Mouse (Mus musculus) kidney, adult 2 months (tissue): ENCODE measurements around the gene Dus3l. TPM values are rescaled to one million over a fixed set of nuclear protein-coding genes. Genes with fewer than 3 reads are reported as not detected.

Source experiments
- DNase-seq: peaks from one replicate; pipeline ENCODE4 v3.0.0; 2021
- H3K27ac ChIP-seq: fragments of 200-500 bp; 2 replicates; pipeline ENCODE4 v1.5.1; 2012; ENCODE audit warnings: low read depth, low read length, control low read depth, inconsistent platforms; ENCODE audit not compliant: insufficient read depth
- H3K27me3 ChIP-seq: fragments of 200-500 bp; replicated peaks from 2 replicates; pipeline ENCODE4 v1.6.1; 2012; ENCODE audit warnings: mild to moderate bottlenecking, moderate library complexity, low read length, inconsistent platforms; ENCODE audit not compliant: control insufficient read depth, insufficient read depth
- H3K36me3 ChIP-seq: fragments of 200-500 bp; 2 replicates; pipeline ENCODE4 v1.6.1; 2012; ENCODE audit warnings: mild to moderate bottlenecking, moderate library complexity, low read length, inconsistent platforms; ENCODE audit not compliant: control insufficient read depth, insufficient read depth
- H3K4me1 ChIP-seq: fragments of 200-500 bp; 2 replicates; pipeline ENCODE4 v1.6.1; 2011; ENCODE audit warnings: low read length; ENCODE audit not compliant: control insufficient read depth, insufficient read depth
- H3K4me3 ChIP-seq: fragments of 200-500 bp; 2 replicates; pipeline ENCODE4 v1.5.1; 2011; ENCODE audit warnings: mild to moderate bottlenecking, low read depth, low read length, control low read depth; ENCODE audit not compliant: insufficient read depth
- CTCF ChIP-seq: fragments of 200-500 bp; conservative IDR thresholded peaks from 2 replicates; pipeline ENCODE4 v1.5.1; 2011; ENCODE audit warnings: low read depth, mild to moderate bottlenecking, control low read depth, low read length, moderate library complexity, mixed read lengths; ENCODE audit not compliant: insufficient read depth, insufficient read length
- POLR2A ChIP-seq: fragments of 200-500 bp; IDR thresholded peaks from one replicate; pipeline ENCODE4 v1.6.1; 2011; ENCODE audit warnings: low read depth, low read length, control low read depth
- WGBS: fragments of 180-500 bp; shearing (Covaris S2); methylation state at CpG from one replicate; pipeline ENCODE4 v1.1.7; 2018; 5-methylcytosine and 5-hydroxymethylcytosine counted together
- polyA plus RNA-seq: library from polyadenylated mRNA; depleted of rRNA; stranded (reverse); fragments of >200 nt; gene quantifications from 2 replicates; pipeline ENCODE4 v1.2.3, GENCODE M21; 2012

Gene Dus3l
- polyA plus RNA-seq, 1 experiment: 43.6 TPM

DNA sequence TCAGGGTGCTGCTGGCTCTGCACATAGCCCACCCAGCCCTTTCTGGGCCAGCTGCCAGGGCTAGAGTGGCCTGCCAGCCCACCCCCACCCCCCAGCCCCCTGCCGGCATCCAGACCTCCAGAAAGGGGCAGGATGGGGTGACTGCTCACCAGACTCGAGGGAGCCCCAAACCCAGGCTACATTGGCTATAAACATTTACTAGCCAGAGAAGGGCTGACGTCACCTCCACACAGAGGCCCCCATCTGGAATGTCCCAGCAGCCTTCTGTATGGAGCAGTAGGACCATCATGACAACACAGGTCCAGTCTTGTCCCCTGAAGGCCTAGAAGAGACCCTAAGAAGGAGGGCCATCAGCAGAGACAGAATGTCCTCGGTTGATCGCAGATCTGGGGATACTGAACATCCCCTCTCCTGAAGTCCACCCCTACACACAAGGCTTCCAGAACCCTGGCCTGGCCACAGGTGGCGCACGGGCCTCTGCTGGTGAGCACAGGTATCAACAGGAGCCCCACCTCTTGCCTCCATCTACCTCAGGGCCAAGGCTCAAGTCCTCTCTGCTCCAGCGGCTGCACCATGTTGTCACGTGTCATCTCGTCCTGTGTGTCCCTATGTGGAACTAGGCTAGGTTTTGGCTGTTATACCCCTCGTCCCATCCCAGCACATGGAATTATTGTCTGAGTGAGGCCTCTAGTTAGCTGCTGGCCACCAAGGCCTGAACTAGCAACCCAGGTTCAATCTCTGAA, 41.0 kb upstream of the Dus3l start:
- TF ChIP-seq POLR2A: no peak
- peak; percentile 27; the same call in 1 of the 2 replicates for TF ChIP-seq CTCF
- no peak overlapping the region for H3K27ac ChIP-seq

DNA sequence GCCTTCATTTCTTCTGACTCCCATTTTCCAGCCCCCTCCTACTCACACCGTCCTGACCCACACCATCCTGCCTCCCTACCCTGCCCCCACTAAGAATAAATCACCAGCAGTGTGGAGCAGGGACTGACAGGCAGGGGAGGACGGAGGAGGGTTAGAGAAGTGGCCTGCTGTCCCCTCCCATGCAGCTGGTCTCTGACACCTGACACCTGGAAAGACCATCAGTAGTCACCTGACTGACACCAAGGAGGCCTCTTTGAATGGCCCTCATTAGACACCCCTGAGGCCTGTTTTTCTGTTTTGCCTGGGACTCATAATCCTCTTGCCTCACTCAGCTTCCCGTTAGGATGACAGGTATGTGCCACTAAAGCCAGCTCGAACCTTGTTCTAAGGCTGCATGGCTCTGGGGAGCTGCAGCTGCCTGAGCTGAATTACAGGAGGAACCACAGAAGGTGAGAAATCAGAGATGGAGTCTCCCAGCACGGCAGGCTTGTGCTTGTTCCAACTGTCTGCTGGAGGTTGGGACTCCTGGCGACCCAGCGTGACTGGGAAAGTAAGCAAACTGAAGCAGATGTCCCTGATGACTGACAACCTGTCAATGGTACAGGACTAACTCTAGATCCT, 37.4 kb upstream of the Dus3l start:
- no peaks in the 10 kb centered on the region for H3K27me3 ChIP-seq
- H3K36me3 ChIP-seq: no peaks in the 10 kb centered on the region
- H3K27ac ChIP-seq: no peak overlapping the region
- WGBS: 33% methylated on average over 7 of the region's 7 CpGs
- no peak overlapping the region for H3K4me3 ChIP-seq
- no peak for DNase-seq
- no peaks in the 10 kb centered on the region for H3K4me1 ChIP-seq
- TF ChIP-seq CTCF (no peak), POLR2A (no peak)

More for the DNA sequence above, 41.0 kb upstream of the Dus3l start:
- Histone ChIP-seq H3K4me1 (no peaks in the 10 kb centered on the region), H3K4me3 (no peak overlapping the region), H3K27me3 (no peaks in the 10 kb centered on the region), H3K36me3 (no peaks in the 10 kb centered on the region)
- peak; percentile 12 for DNase-seq
- 74% methylated on average over 11 of the region's 11 CpGs for WGBS

DNA sequence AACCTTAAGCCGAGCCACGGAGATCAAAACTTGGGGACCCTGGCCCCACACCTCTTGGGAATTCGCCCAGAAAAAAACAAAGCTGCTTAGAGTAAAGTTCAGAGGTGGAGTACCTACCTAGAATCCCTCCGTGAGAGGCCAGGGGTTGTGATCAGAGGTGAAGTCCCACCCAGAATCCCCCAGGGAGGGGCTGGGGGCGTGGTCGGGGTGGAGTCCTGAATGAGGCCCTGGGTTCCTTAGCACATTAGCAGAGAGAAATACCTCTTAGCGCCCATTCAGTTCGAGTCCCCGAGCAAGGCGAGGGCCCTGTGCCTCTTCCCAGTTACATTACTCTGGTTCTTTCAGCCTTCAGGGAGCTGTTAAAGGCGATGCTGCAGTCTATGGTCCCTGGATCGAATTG, 36.9 kb upstream of the Dus3l start:
- Histone ChIP-seq H3K27ac (no peak overlapping the region), H3K4me3 (no peak overlapping the region), H3K27me3 (no peaks in the 10 kb centered on the region), H3K36me3 (no peaks in the 10 kb centered on the region), H3K4me1 (no peaks in the 10 kb centered on the region)
- TF ChIP-seq POLR2A (no peak), CTCF (no peak)
- WGBS: 24% methylated on average over 12 of the region's 12 CpGs
- DNase-seq: no peak

DNA sequence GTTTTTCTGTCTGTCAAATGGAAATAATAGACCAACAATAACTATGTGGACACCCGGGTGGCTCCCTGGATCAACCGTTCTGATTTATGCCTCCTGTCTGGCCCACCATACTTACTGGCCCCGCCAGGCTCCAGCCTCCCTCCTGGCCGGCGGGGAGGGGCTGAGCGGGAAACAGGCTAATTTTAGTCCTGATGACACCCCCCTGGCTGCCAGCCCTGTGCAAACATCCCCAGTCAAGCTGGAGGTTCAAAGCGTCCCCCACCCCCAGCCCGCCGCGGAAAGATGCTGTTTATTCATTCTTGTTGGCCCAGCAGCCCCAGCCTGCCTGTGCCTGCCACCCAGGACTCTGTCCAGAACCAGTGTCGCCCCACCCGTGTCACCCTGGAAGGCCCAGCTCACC, 36.4 kb upstream of the Dus3l start:
- TF ChIP-seq POLR2A: no peak
- no peak for TF ChIP-seq CTCF
- 14% methylated on average over 12 of the region's 12 CpGs for WGBS

DNA sequence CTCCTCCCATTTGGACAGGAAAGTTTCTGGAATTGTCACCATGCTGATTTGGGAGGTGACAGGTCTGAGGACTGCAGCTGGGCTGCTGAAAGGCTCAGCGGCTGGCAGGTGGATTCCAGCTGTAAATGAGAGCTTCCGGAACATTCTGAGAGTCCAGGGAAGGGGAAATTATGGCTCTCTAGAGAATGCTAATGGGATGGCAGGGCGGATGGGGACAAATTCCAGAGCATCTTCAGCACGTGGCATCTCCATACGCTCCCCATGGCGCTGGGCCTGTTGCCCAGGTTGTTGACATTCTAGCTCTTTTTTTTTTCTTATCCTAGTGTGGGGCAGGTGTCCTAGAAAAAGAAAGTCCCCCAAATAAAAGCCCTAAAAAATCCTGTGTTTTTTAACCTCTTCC, 35.4 kb upstream of the Dus3l start:
- DNase-seq: peak; percentile 49
- H3K27me3 ChIP-seq: no peaks in the 10 kb centered on the region
- H3K4me3 ChIP-seq: no peak overlapping the region
- no peak overlapping the region for H3K27ac ChIP-seq
- 34% methylated on average over 6 of the region's 6 CpGs for WGBS
- no peaks in the 10 kb centered on the region for H3K4me1 ChIP-seq
- H3K36me3 ChIP-seq: no peaks in the 10 kb centered on the region
- TF ChIP-seq POLR2A (no peak), CTCF (no peak)

More for the DNA sequence above, 36.4 kb upstream of the Dus3l start:
- peak; percentile 39 for DNase-seq
- Histone ChIP-seq H3K4me1 (no peaks in the 10 kb centered on the region), H3K27ac (no peak overlapping the region), H3K4me3 (no peak overlapping the region), H3K27me3 (no peaks in the 10 kb centered on the region), H3K36me3 (no peaks in the 10 kb centered on the region)

DNA sequence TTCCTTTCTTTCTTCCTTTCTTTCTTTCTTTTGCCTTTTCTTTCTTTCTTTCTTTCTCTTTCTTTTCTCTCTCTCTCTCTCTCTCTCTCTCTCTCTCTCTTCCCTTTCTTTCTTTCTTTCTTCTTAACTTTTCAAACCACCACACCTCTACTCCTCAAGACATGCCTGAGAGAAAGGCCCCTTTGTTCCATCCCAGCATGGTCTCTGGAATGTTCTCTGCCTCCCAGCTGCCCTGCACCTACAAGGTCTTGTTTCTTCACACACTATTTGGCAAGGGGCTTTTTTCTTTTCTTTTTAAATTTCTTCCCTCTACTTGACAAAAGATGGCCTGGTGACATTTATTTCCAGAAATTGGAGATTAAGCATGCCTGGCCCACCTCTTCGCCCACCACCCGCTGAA, 34.9 kb upstream of the Dus3l start:
- Histone ChIP-seq H3K4me1 (no peaks in the 10 kb centered on the region), H3K27me3 (no peaks in the 10 kb centered on the region), H3K27ac (no peak overlapping the region), H3K36me3 (no peaks in the 10 kb centered on the region), H3K4me3 (no peak overlapping the region)
- no peak for DNase-seq
- 72% methylated on average over 2 of the region's 2 CpGs for WGBS
- TF ChIP-seq CTCF (no peak), POLR2A (no peak)

DNA sequence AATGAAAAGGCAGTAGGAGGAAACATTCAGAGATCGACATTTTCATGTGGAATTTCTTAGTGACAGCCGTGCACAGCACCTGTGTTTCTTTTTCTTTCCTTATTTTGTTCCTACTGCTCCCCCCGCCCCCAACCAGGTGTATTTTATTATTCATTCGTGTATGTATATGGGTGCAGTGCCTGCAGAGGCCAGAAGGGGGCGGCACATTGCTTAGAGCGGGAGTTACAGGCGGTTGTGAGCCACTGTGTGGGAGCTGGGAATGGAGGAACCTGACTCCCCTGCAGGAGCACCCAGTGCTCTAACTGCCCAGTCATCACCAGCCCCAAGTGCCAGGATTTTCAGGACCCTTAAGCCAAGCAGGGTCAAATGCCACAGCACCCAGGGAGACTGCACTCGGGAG, 28.0 kb upstream of the Dus3l start:
- Histone ChIP-seq H3K4me3 (no peak overlapping the region), H3K36me3 (no peaks in the 10 kb centered on the region), H3K27me3 (no peaks in the 10 kb centered on the region), H3K4me1 (no peaks in the 10 kb centered on the region), H3K27ac (no peak overlapping the region)
- no peak for DNase-seq
- 45% methylated on average over 8 of the region's 8 CpGs for WGBS
- TF ChIP-seq POLR2A (no peak), CTCF (peak; percentile 37)
